In the genomic region with DNA sequence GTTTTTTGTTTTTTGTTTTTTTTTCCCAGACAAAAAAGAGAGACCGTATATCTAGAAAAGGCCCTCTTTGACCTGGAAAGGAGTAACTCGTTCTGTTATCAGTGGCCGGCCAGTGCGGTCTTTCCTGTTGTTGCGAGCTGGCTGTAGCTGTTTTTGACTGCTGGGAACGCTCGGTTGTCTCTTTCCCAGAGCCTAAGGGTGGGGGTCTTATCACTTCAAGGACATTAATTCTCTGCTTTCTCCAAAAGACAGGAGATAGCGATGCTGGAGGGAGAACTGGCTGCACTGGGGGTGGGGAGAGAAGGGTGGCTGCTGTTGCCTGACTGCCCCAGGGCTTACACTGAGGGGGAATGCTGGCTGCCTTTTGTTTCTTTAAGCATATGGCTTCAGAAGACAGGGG, we compare ENCODE assay signal across 23 mouse cellular contexts. TPM values are rescaled to one million over a fixed set of nuclear protein-coding genes. Genes with fewer than 3 reads are reported as not detected.
A peak's percentile ranks its signal among the peaks of the same experiment; 100 is the strongest.
DNase-seq lines count a peak whose midpoint lies in the region; ATAC-seq and TF ChIP-seq lines count a peak whose summit lies in the region.
"Had no signal": no experiment of that assay in that cellular context is flagged by ENCODE, and none has a peak within 500 bp of the region (broad histone marks: within the 10 kb centered on the region; RNA-seq: fewer than 3 reads in every experiment).

No protein-coding gene starts in this region.

- peak; percentile 67; the same call in 1 of the 2 replicates for TF ChIP-seq EP300 in liver, postnatal 0 days (IDR thresholded peaks at IDR 0.05; ENCODE audit: low read depth)

- intact Hi-C loops in heart, postnatal 36 days (cut with DNase I): no loop called here

- H3K36me3 ChIP-seq in heart, embryonic 14.5 days (ENCODE audit: control insufficient read depth, insufficient read depth, low read length): no peaks in the 10 kb centered on the region
- no peaks in the 10 kb centered on the region for H3K36me3 ChIP-seq in G1E (replicated peaks)
- H3K36me3 ChIP-seq in liver, postnatal 0 days (replicated peaks; ENCODE audit: insufficient read depth, low read length): no peaks in the 10 kb centered on the region
- no peaks in the 10 kb centered on the region for H3K36me3 ChIP-seq in midbrain, embryonic 10.5 days
- no peaks in the 10 kb centered on the region for H3K36me3 ChIP-seq in forebrain, embryonic 12.5 days (replicated peaks)
- no peaks in the 10 kb centered on the region for H3K36me3 ChIP-seq in forebrain, embryonic 13.5 days (ENCODE audit: poor library complexity, severe bottlenecking)

- 27% methylated on average over 8 of the region's 8 CpGs for WGBS in heart, embryonic 14.5 days
- 31% methylated on average over 8 of the region's 8 CpGs for WGBS in liver, postnatal 0 days (ENCODE audit: insufficient replicate concordance)
- 71% methylated on average over 8 of the region's 8 CpGs for whole genome bisulfite sequencing in midbrain, embryonic 10.5 days
- 73% methylated on average over 8 of the region's 8 CpGs for WGBS in forebrain, embryonic 12.5 days
- 81% methylated on average over 8 of the region's 8 CpGs for WGBS in forebrain, embryonic 13.5 days

- H3K9me3 ChIP-seq in heart, embryonic 14.5 days (ENCODE audit: control insufficient read depth, low read length): no peaks in the 10 kb centered on the region
- no peaks in the 10 kb centered on the region for H3K9me3 ChIP-seq in G1E (replicated peaks)
- no peaks in the 10 kb centered on the region for H3K9me3 ChIP-seq in liver, postnatal 0 days (ENCODE audit: low read length)
- no peaks in the 10 kb centered on the region for H3K9me3 ChIP-seq in midbrain, embryonic 10.5 days (replicated peaks)
- no peaks in the 10 kb centered on the region for H3K9me3 ChIP-seq in forebrain, embryonic 12.5 days
- H3K9me3 ChIP-seq in forebrain, embryonic 13.5 days (replicated peaks): no peaks in the 10 kb centered on the region

- no peak overlapping the region for H3K4me2 ChIP-seq in heart, embryonic 14.5 days (ENCODE audit: low read length)
- 0 out of 2 replicates have a peak overlapping the region, but pooled peaks have one; percentile 35 for H3K4me2 ChIP-seq in liver, postnatal 0 days (ENCODE audit: low read depth, low read length)
- no peak overlapping the region for H3K4me2 ChIP-seq in forebrain, embryonic 12.5 days
- H3K4me2 ChIP-seq in forebrain, embryonic 13.5 days: no peak overlapping the region
- H3K4me2 ChIP-seq: midbrain, embryonic 11.5 days had no signal

- no peak overlapping the region for H3K4me3 ChIP-seq in heart, embryonic 14.5 days (ENCODE audit: control insufficient read depth in 1 of 2, insufficient read depth in 1 of 2, low read depth in 1 of 2, low read length in 2 of 2)
- H3K4me3 ChIP-seq in G1E (ENCODE audit: low read depth, low read length): peak overlapping the region; percentile 44; the same call in 1 of the 2 replicates
- no peak overlapping the region for H3K4me3 ChIP-seq in liver, postnatal 0 days (ENCODE audit: low read depth, low read length)
- H3K4me3 ChIP-seq in midbrain, embryonic 10.5 days: no peak overlapping the region
- no peak overlapping the region for H3K4me3 ChIP-seq in forebrain, embryonic 12.5 days (replicated peaks)
- H3K4me3 ChIP-seq in forebrain, embryonic 13.5 days: no peak overlapping the region
- H3K4me3 ChIP-seq: gastrocnemius, adult 2 months had no signal

- 0 out of 2 replicates have a peak, but pooled peaks have one; percentile 19 for ATAC-seq in heart, embryonic 14.5 days (ENCODE audit: insufficient number of reproducible peaks, insufficient read depth, low FRiP score, low read depth)
- ATAC-seq in G1E (ENCODE audit: extremely low read depth, insufficient number of reproducible peaks, low FRiP score, poor library complexity, severe bottlenecking): peak; percentile 36; the same call in 1 of the 2 replicates
- peak; percentile 47 for ATAC-seq in liver, postnatal 0 days
- no peak for ATAC-seq in forebrain, embryonic 12.5 days (ENCODE audit: low FRiP score)
- no peak for ATAC-seq in forebrain, embryonic 13.5 days

- no peak overlapping the region for H3K9ac ChIP-seq in heart, embryonic 14.5 days (ENCODE audit: low read length)
- H3K9ac ChIP-seq in liver, postnatal 0 days (replicated peaks): no peak overlapping the region
- no peak overlapping the region for H3K9ac ChIP-seq in forebrain, embryonic 12.5 days
- H3K9ac ChIP-seq in forebrain, embryonic 13.5 days: no peak overlapping the region

- no peak for TF ChIP-seq CTCF in G1E (IDR thresholded peaks at IDR 0.05; ENCODE audit: low read depth, low read length)
- no peak for TF ChIP-seq CTCF in liver, postnatal 0 days (IDR thresholded peaks at IDR 0.05; ENCODE audit: low read depth)

- peaks cover 15% of the 10 kb centered on the region in 2 experiments; a peak in 3 of 4 replicates for H3K4me1 ChIP-seq in heart, embryonic 14.5 days (ENCODE audit: control insufficient read depth in 2 of 2, insufficient read depth in 2 of 2, low read length in 2 of 2)
- peaks cover 51% of the 10 kb centered on the region for H3K4me1 ChIP-seq in G1E (ENCODE audit: insufficient read depth, low read depth, low read length)
- H3K4me1 ChIP-seq in liver, postnatal 0 days (ENCODE audit: insufficient read depth): peaks cover 16% of the 10 kb centered on the region
- peaks cover 23% of the 10 kb centered on the region for H3K4me1 ChIP-seq in midbrain, embryonic 10.5 days
- H3K4me1 ChIP-seq in forebrain, embryonic 12.5 days: peaks cover 21% of the 10 kb centered on the region
- peaks cover 23% of the 10 kb centered on the region for H3K4me1 ChIP-seq in forebrain, embryonic 13.5 days

- no peaks in the 10 kb centered on the region for H3K27me3 ChIP-seq in heart, embryonic 14.5 days (ENCODE audit: control insufficient read depth, insufficient read depth, low read length)
- H3K27me3 ChIP-seq in G1E (ENCODE audit: insufficient read depth, low read length): peaks cover 14% of the 10 kb centered on the region; the same call in 1 of the 2 replicates
- peaks cover 6% of the 10 kb centered on the region; the same call in 1 of the 2 replicates for H3K27me3 ChIP-seq in liver, postnatal 0 days (ENCODE audit: insufficient read depth, low read length)
- H3K27me3 ChIP-seq in midbrain, embryonic 10.5 days (ENCODE audit: low read depth, poor library complexity, severe bottlenecking): peaks cover 40% of the 10 kb centered on the region
- H3K27me3 ChIP-seq in forebrain, embryonic 12.5 days: peaks cover 13% of the 10 kb centered on the region
- no peaks in the 10 kb centered on the region for H3K27me3 ChIP-seq in forebrain, embryonic 13.5 days

- no peak for DNase-seq in heart, postnatal 36 days
- DNase-seq in G1E (ENCODE audit: low spot score) (peak; percentile 32), liver (peak; percentile 68)
- no peak for DNase-seq in liver, postnatal 0 days
- DNase-seq in midbrain, embryonic 10.5 days (ENCODE audit: low spot score): no peak
- DNase-seq: adrenal gland, adult 2 months; cerebellum, adult 11-12 months; cerebellum, postnatal 36 days; gastrocnemius, adult 2 months; heart, adult 11 months; kidney, adult 9 months; lung, adult 18-20 months had no signal

- 0 out of 4 replicates have a peak overlapping the region, but pooled peaks of 1 of the 2 experiments have one; percentile 10 for H3K27ac ChIP-seq in heart, embryonic 14.5 days (replicated peaks in 1 of 2; ENCODE audit: control insufficient read depth in 1 of 2, insufficient read depth in 1 of 2, low read depth in 2 of 2, low read length in 2 of 2)
- no peak overlapping the region for H3K27ac ChIP-seq in liver, postnatal 0 days (ENCODE audit: low read depth)
- no peak overlapping the region for H3K27ac ChIP-seq in midbrain, embryonic 10.5 days (replicated peaks)
- no peak overlapping the region for H3K27ac ChIP-seq in forebrain, embryonic 12.5 days
- no peak overlapping the region for H3K27ac ChIP-seq in forebrain, embryonic 13.5 days
- H3K27ac ChIP-seq: gastrocnemius, adult 2 months had no signal

RNA-seq across cellular contexts. Expression of a gene that starts 24.1 kb away (rescaled TPM):
- 565 and 616 TPM in 2 replicates for polyA plus RNA-seq in heart, embryonic 14.5 days (2014; fragmentation: Nextera tagmentation; extraction: Ambion mirVana)
- total RNA-seq in heart, postnatal 36 days (2021): 100 to 1,000 TPM; 133 to 154 TPM
- total RNA-seq in G1E (2014; fragmentation: Nextera tagmentation): 314 and 349 TPM in 2 replicates
- 691 and 701 TPM in 2 replicates for total RNA-seq in G1E (2017)
- polyA plus RNA-seq in G1E (2012): 40.0 and 50.7 TPM in 2 replicates
- polyA plus RNA-seq in liver, postnatal 0 days (2015; fragmentation: Nextera tagmentation; extraction: Ambion mirVana): 397 and 413 TPM in 2 replicates
- 1,154 and 1,167 TPM in 2 replicates for polyA plus RNA-seq in midbrain, embryonic 10.5 days (2016; fragmentation: Nextera tagmentation; extraction: Ambion mirVana)
- polyA plus RNA-seq in forebrain, embryonic 12.5 days (2016; fragmentation: Nextera tagmentation; extraction: Ambion mirVana): 1,267 and 1,277 TPM in 2 replicates
- polyA plus RNA-seq in forebrain, embryonic 13.5 days (2015; fragmentation: Nextera tagmentation; extraction: Ambion mirVana): 1,676 and 1,701 TPM in 2 replicates

RNA-seq across cellular contexts. Expression of a gene that starts 43.3 kb away (rescaled TPM):
- not detected in 2 replicates for polyA plus RNA-seq in heart, embryonic 14.5 days (2014; fragmentation: Nextera tagmentation; extraction: Ambion mirVana)
- total RNA-seq in heart, postnatal 36 days (2021): not detected
- total RNA-seq in G1E (2014; fragmentation: Nextera tagmentation) (not detected in 2 replicates), G1E (2017) (0.33 and 0.52 TPM in 2 replicates)
- polyA plus RNA-seq in G1E (2012): not detected in 2 replicates
- polyA plus RNA-seq in liver, postnatal 0 days (2015; fragmentation: Nextera tagmentation; extraction: Ambion mirVana): not detected in 2 replicates
- not detected in 2 replicates for polyA plus RNA-seq in midbrain, embryonic 10.5 days (2016; fragmentation: Nextera tagmentation; extraction: Ambion mirVana)
- not detected in 2 replicates for polyA plus RNA-seq in forebrain, embryonic 12.5 days (2016; fragmentation: Nextera tagmentation; extraction: Ambion mirVana)
- polyA plus RNA-seq in forebrain, embryonic 13.5 days (2015; fragmentation: Nextera tagmentation; extraction: Ambion mirVana): not detected in 2 replicates
- total RNA-seq: adrenal gland, adult 2 months; ES-E14; gastrocnemius, adult 2 months; left cerebral cortex, postnatal 36 days; monocyte, adult 5-6 weeks had no signal
- polyA plus RNA-seq: adrenal gland, adult 2 months; C2C12; hindbrain, embryonic 11.5 days; large intestine, adult 2 months; midbrain, embryonic 11.5 days; neural tube, embryonic 14.5 days had no signal

Comparison
In these comparisons a context has a peak if more than half of its experiments do, and no peak if none do; other contexts are left out.
1. DNase-seq: peak in G1E (single experiment) and liver (single experiment); none in heart, postnatal 36 days (0 of 2), liver, postnatal 0 days (single experiment) and midbrain, embryonic 10.5 days (single experiment).
2. ATAC-seq: peak in heart, embryonic 14.5 days (single experiment), G1E (single experiment) and liver, postnatal 0 days (single experiment); none in forebrain, embryonic 12.5 days (single experiment) and forebrain, embryonic 13.5 days (single experiment).